Mouse (Mus musculus) embryo, embryonic 10.5 days (tissue): ENCODE data around the gene Aass.

Experiments
- DNase-seq: peaks from one replicate; pipeline ENCODE4 v3.0.0-alpha.2; 2015; ENCODE audit warnings: low spot score

The Aass gene

GRCm38 (mm10) chr6:23055734-23056133 is 77.1 kb downstream of the Aass start:
- no peak for DNase-seq

GRCm38 (mm10) chr6:23048836-23049235 is 84.0 kb downstream of the Aass start:
- DNase-seq: no peak

GRCm38 (mm10) chr6:23028251-23028650 is 104.5 kb downstream of the Aass start:
- DNase-seq: peak; percentile 28
